Mouse (Mus musculus) bone marrow macrophage, adult 2 months (primary cell): ENCODE results near the gene Arhgap30. TPM values are rescaled to one million over a fixed set of nuclear protein-coding genes. Genes with fewer than 3 reads are reported as not detected.

ENCODE experiments used
- H3K27ac ChIP-seq: 2 replicates; pipeline ENCODE4 v1.5.1; 2012; ENCODE audit warnings: low read depth, low read length; ENCODE audit not compliant: insufficient read depth
- H3K4me1 ChIP-seq: 2 replicates; pipeline ENCODE4 v1.6.1; 2012; ENCODE audit warnings: low read length; ENCODE audit not compliant: control insufficient read depth, insufficient read depth
- H3K4me3 ChIP-seq: 2 replicates; pipeline ENCODE4 v1.5.1; 2012; ENCODE audit warnings: mild to moderate bottlenecking, low read length, moderate library complexity; ENCODE audit not compliant: insufficient read depth
- CTCF ChIP-seq: IDR thresholded peaks from 2 replicates; pipeline ENCODE4 v1.5.1; 2012; ENCODE audit warnings: low read depth, mild to moderate bottlenecking, low read length, moderate library complexity
- POLR2A ChIP-seq: IDR thresholded peaks from 2 replicates; pipeline ENCODE4 v1.6.1; 2012; ENCODE audit warnings: mild to moderate bottlenecking, low read depth, low read length, borderline replicate concordance
- polyA plus RNA-seq: library from polyadenylated mRNA; stranded (reverse); fragments of >200 nt; gene quantifications from 2 replicates; pipeline ENCODE4 v1.2.4, GENCODE M21; 2012; ENCODE audit not compliant: missing spikeins, insufficient read depth, insufficient read length

Arhgap30 gene
- polyA plus RNA-seq, 1 experiment: 178 TPM

DNA sequence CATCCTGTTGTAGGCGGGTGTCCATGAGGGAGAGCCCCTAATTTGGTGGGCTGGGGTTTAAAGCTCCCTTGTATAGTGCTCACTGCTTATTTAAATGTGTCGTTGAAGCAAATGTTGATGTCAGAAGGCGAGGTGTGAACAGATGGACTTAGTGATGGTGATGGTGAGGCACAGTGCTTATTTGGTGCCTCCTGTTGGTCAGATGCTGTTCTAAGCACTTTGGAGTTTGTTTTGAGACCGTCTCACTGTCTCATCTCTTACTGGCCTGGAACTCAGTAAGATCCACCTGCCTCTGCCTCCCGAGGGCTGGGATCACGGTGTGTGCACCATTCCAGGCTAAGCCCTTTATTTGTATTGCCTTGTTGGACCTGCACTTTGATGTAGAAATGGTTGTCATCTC lies 66.2 kb downstream of the Arhgap30 start:
- no peak for TF ChIP-seq POLR2A
- no peak for TF ChIP-seq CTCF
- H3K27ac ChIP-seq: no peak overlapping the region
- no peak overlapping the region for H3K4me3 ChIP-seq
- H3K4me1 ChIP-seq: peaks cover 21% of the 10 kb centered on the region

GRCm38 (mm10) chr1:171457568-171457967 lies 68.8 kb downstream of the Arhgap30 start:
- H3K27ac ChIP-seq: no peak overlapping the region
- peaks cover 15% of the 10 kb centered on the region for H3K4me1 ChIP-seq
- no peak overlapping the region for H3K4me3 ChIP-seq
- TF ChIP-seq CTCF (no peak), POLR2A (no peak)

DNA sequence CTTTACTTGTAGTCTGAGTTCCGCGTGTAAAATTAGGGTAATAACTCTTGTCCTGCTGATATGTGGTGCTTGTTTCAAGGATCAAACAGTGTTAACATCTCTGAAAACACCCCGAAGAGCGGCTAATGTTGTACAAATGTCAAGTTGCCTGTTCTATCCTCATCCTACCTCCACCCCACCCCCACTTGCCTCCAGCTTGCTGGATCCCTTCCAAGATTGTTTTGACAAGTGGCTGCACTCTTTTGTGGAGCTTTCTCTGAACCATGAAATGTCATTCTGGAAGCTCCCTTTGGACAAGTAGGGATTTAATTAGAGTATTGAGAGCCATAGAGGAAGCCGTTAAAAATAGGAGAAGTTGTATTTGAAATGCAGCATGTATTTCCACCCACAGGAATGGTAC lies 71.0 kb downstream of the Arhgap30 start:
- TF ChIP-seq POLR2A: no peak
- no peak for TF ChIP-seq CTCF
- H3K4me1 ChIP-seq: peaks cover 15% of the 10 kb centered on the region

More for the DNA sequence above, 71.0 kb downstream of the Arhgap30 start:
- H3K4me3 ChIP-seq: no peak overlapping the region
- no peak overlapping the region for H3K27ac ChIP-seq

Other genes with a start within 250 kb of the Arhgap30 start
- 205 and 226 TPM in 2 replicates for gene Sdhc, start 238.4 kb upstream of the Arhgap30 start, polyA plus RNA-seq
- 2.0 TPM in 1 of 2 replicates, not detected in the other for gene Mpz, start 238.2 kb upstream of the Arhgap30 start, polyA plus RNA-seq
- gene Pcp4l1, start 192.7 kb upstream of the Arhgap30 start, polyA plus RNA-seq: 120 and 145 TPM in 2 replicates
- gene Nr1i3, start 175.0 kb upstream of the Arhgap30 start, polyA plus RNA-seq: not detected in 2 replicates
- 25.8 and 27.3 TPM in 2 replicates for gene Tomm40l, start 166.4 kb upstream of the Arhgap30 start, polyA plus RNA-seq
- not detected in 2 replicates for gene Apoa2, start 163.9 kb upstream of the Arhgap30 start, polyA plus RNA-seq
- 3,398 and 3,733 TPM in 2 replicates for gene Fcer1g, start 154.6 kb upstream of the Arhgap30 start, polyA plus RNA-seq
- gene Adamts4, start 138.5 kb upstream of the Arhgap30 start, polyA plus RNA-seq: 0.21 TPM in 1 of 2 replicates, not detected in the other
- 122 and 131 TPM in 2 replicates for gene Ndufs2, start 137.6 kb upstream of the Arhgap30 start, polyA plus RNA-seq
- 40.4 and 46.1 TPM in 2 replicates for gene B4galt3, start 118.6 kb upstream of the Arhgap30 start, polyA plus RNA-seq
- 28.1 and 38.1 TPM in 2 replicates for gene Ppox, start 107.8 kb upstream of the Arhgap30 start, polyA plus RNA-seq
- 45.1 and 53.8 TPM in 2 replicates for gene Usp21, start 101.0 kb upstream of the Arhgap30 start, polyA plus RNA-seq
- 97.2 and 100 TPM in 2 replicates for gene Ufc1, start 93.9 kb upstream of the Arhgap30 start, polyA plus RNA-seq
- 34.3 and 43.5 TPM in 2 replicates for gene Dedd, start 59.8 kb upstream of the Arhgap30 start, polyA plus RNA-seq
- gene Nit1, start 43.3 kb upstream of the Arhgap30 start, polyA plus RNA-seq: 31.9 and 34.7 TPM in 2 replicates
- 64.4 and 74.8 TPM in 2 replicates for gene Pfdn2, start 43.3 kb upstream of the Arhgap30 start, polyA plus RNA-seq
- gene Klhdc9, start 28.2 kb upstream of the Arhgap30 start, polyA plus RNA-seq: not detected in 2 replicates
- gene Nectin4, start 18.9 kb upstream of the Arhgap30 start, polyA plus RNA-seq: 9.7 and 11.5 TPM in 2 replicates
- 94.4 and 98.8 TPM in 2 replicates for gene Usf1, start 22.4 kb downstream of the Arhgap30 start, polyA plus RNA-seq
- 7.7 and 16.7 TPM in 2 replicates for gene Tstd1, start 29.9 kb downstream of the Arhgap30 start, polyA plus RNA-seq
- 5.9 and 6.6 TPM in 2 replicates for gene F11r, start 48.6 kb downstream of the Arhgap30 start, polyA plus RNA-seq
- 6.2 and 11.1 TPM in 2 replicates for gene Alyref2, start 114.5 kb downstream of the Arhgap30 start, polyA plus RNA-seq
- gene Itln1, start 146.3 kb downstream of the Arhgap30 start, polyA plus RNA-seq: not detected in 2 replicates
- 1.3 and 2.4 TPM in 2 replicates for gene Cd244a, start 170.2 kb downstream of the Arhgap30 start, polyA plus RNA-seq
- gene Ly9, start 218.5 kb downstream of the Arhgap30 start, polyA plus RNA-seq: 249 and 274 TPM in 2 replicates